Mouse (Mus musculus) cortical plate, adult 2 months (tissue): ENCODE data around the gene Slc35g2.

Experiments used
- CTCF ChIP-seq: fragments of 200-500 bp; IDR thresholded peaks from 2 replicates; pipeline ENCODE4 v1.5.1; 2011; ENCODE audit warnings: mild to moderate bottlenecking, control low read depth, low read length; ENCODE audit not compliant: insufficient read depth; ENCODE audit errors: extremely low read depth
- POLR2A ChIP-seq: fragments of 200-500 bp; IDR thresholded peaks from 2 replicates; pipeline ENCODE4 v1.6.1; 2011; ENCODE audit warnings: mild to moderate bottlenecking, low read length, control low read depth; ENCODE audit not compliant: insufficient read depth; ENCODE audit errors: extremely low read depth

GRCm38 (mm10) chr9:100507581-100507980 lies 63.3 kb downstream of the Slc35g2 start:
- TF ChIP-seq CTCF (no peak), POLR2A (no peak)
